Mouse (Mus musculus) olfactory bulb, adult 2 months (tissue): Measurements from ENCODE around the gene Zfp266. TPM values are rescaled to one million over a fixed set of nuclear protein-coding genes. Genes with fewer than 3 reads are reported as not detected.

Experiments used
- H3K27ac ChIP-seq: fragments of 200-500 bp; 2 replicates; pipeline ENCODE4 v1.5.1; 2012; ENCODE audit warnings: low read depth, low read length; ENCODE audit not compliant: insufficient read depth
- H3K4me1 ChIP-seq: fragments of 200-500 bp; 2 replicates; pipeline ENCODE4 v1.6.1; 2012; ENCODE audit warnings: low read length; ENCODE audit not compliant: control insufficient read depth, insufficient read depth
- H3K4me3 ChIP-seq: fragments of 200-500 bp; 2 replicates; pipeline ENCODE4 v1.5.1; 2012; ENCODE audit warnings: mild to moderate bottlenecking, low read depth, low read length, moderate library complexity; ENCODE audit not compliant: insufficient read depth
- CTCF ChIP-seq: fragments of 200-500 bp; IDR thresholded peaks from 2 replicates; pipeline ENCODE4 v1.5.1; 2012; ENCODE audit warnings: low read depth, mild to moderate bottlenecking, low read length, moderate library complexity; ENCODE audit not compliant: insufficient read depth
- POLR2A ChIP-seq: fragments of 200-500 bp; IDR thresholded peaks from 2 replicates; pipeline ENCODE4 v1.6.1; 2012; ENCODE audit warnings: mild to moderate bottlenecking, low read depth, low read length, moderate library complexity; ENCODE audit not compliant: insufficient read depth
- WGBS: fragments of 180-500 bp; shearing (Covaris S2); methylation state at CpG from one replicate; pipeline ENCODE4 v1.1.7; 2018; 5-methylcytosine and 5-hydroxymethylcytosine counted together
- polyA plus RNA-seq: library from polyadenylated mRNA; stranded (reverse); fragments of >200 nt; gene quantifications from 2 replicates; pipeline ENCODE4 v1.2.4, GENCODE M21; 2012; ENCODE audit warnings: low replicate concordance; ENCODE audit not compliant: missing spikeins, insufficient read depth, insufficient read length

The Zfp266 gene
- polyA plus RNA-seq, 1 experiment: 158 TPM

- Histone ChIP-seq H3K4me1 (no peaks in the 10 kb centered on the region), H3K4me3 (no peak overlapping the region), H3K27ac (no peak overlapping the region)
- WGBS: 78% methylated on average over 2 of the region's 2 CpGs
- TF ChIP-seq CTCF (no peak), POLR2A (no peak)
Observed at GRCm38 (mm10) chr9:20536598-20536997, 15.4 kb upstream of the Zfp266 start.

- whole genome bisulfite sequencing: 43% methylated on average over 8 of the region's 8 CpGs
- Histone ChIP-seq H3K4me1 (no peaks in the 10 kb centered on the region), H3K27ac (no peak overlapping the region), H3K4me3 (no peak overlapping the region)
- no peak for TF ChIP-seq CTCF
- TF ChIP-seq POLR2A: no peak
Observed at GRCm38 (mm10) chr9:20534326-20534926, 13.2 kb upstream of the Zfp266 start.

- TF ChIP-seq POLR2A (no peak), CTCF (no peak)
- Histone ChIP-seq H3K27ac (peak overlapping the region; percentile 89; the same call in 1 of the 2 replicates), H3K4me1 (peaks cover 3% of the 10 kb centered on the region; the same call in 1 of the 2 replicates), H3K4me3 (peak overlapping the region; percentile 64)
- under 1% methylated on average over 17 of the region's 17 CpGs for WGBS
Observed at GRCm38 (mm10) chr9:20520531-20521210, 546 bp downstream of the Zfp266 start.

- Histone ChIP-seq H3K27ac (no peak overlapping the region), H3K4me3 (peak overlapping the region; percentile 38), H3K4me1 (peaks cover 3% of the 10 kb centered on the region; the same call in 1 of the 2 replicates)
- WGBS: 11% methylated on average over 4 of the region's 4 CpGs
- TF ChIP-seq CTCF: no peak
- no peak for TF ChIP-seq POLR2A
Observed at GRCm38 (mm10) chr9:20519949-20520348, 1.3 kb downstream of the Zfp266 start.

GRCm38 (mm10) chr9:20518708-20519107, 2.5 kb downstream of the Zfp266 start:
- no peak overlapping the region for H3K4me3 ChIP-seq
- no peak overlapping the region for H3K27ac ChIP-seq
- TF ChIP-seq POLR2A: no peak
- TF ChIP-seq CTCF: no peak
- H3K4me1 ChIP-seq: peaks cover 3% of the 10 kb centered on the region; the same call in 1 of the 2 replicates
- 59% methylated on average over 4 of the region's 4 CpGs for WGBS

- H3K4me3 ChIP-seq: no peak overlapping the region
- TF ChIP-seq POLR2A (no peak), CTCF (no peak)
- H3K27ac ChIP-seq: no peak overlapping the region
- 95% methylated on average over 1 of the region's 1 CpGs for WGBS
- H3K4me1 ChIP-seq: peaks cover 3% of the 10 kb centered on the region; the same call in 1 of the 2 replicates
Observed at GRCm38 (mm10) chr9:20517727-20518126, 3.5 kb downstream of the Zfp266 start.

GRCm38 (mm10) chr9:20514016-20514415, 7.2 kb downstream of the Zfp266 start:
- WGBS: 90% methylated on average over 3 of the region's 3 CpGs
- H3K4me1 ChIP-seq: no peaks in the 10 kb centered on the region; the same call in 1 of the 2 replicates
- H3K27ac ChIP-seq: no peak overlapping the region
- TF ChIP-seq POLR2A (no peak), CTCF (no peak)
- H3K4me3 ChIP-seq: no peak overlapping the region

GRCm38 (mm10) chr9:20512714-20513113, 8.5 kb downstream of the Zfp266 start:
- TF ChIP-seq POLR2A (no peak), CTCF (no peak)
- WGBS: 86% methylated on average over 8 of the region's 8 CpGs
- no peaks in the 10 kb centered on the region; the same call in 1 of the 2 replicates for H3K4me1 ChIP-seq

GRCm38 (mm10) chr9:20511645-20512044, 9.6 kb downstream of the Zfp266 start:
- Histone ChIP-seq H3K4me3 (no peak overlapping the region), H3K4me1 (no peaks in the 10 kb centered on the region; the same call in 1 of the 2 replicates), H3K27ac (no peak overlapping the region)
- 81% methylated on average over 4 of the region's 4 CpGs for WGBS
- TF ChIP-seq POLR2A (no peak), CTCF (no peak)

More at GRCm38 (mm10) chr9:20512714-20513113, 8.5 kb downstream of the Zfp266 start:
- no peak overlapping the region for H3K4me3 ChIP-seq
- H3K27ac ChIP-seq: no peak overlapping the region
